Mouse (Mus musculus) kidney, embryonic 16.5 days (tissue): ENCODE data around the gene Cdk14. TPM values are rescaled to one million over a fixed set of nuclear protein-coding genes. Genes with fewer than 3 reads are reported as not detected.

ENCODE experiments used
- ATAC-seq: fragments of 200-750 bp; cut with Nextera tagmentation; 2 replicates; pipeline ENCODE4 v1.8.0; 2017; ENCODE audit warnings: moderate TSS enrichment; ENCODE audit not compliant: low FRiP score, low TSS enrichment
- H3K27ac ChIP-seq: fragments of 300-500 bp; sonication (generic); 2 replicates; pipeline ENCODE4 v1.5.1; 2014; ENCODE audit warnings: low read length
- H3K27me3 ChIP-seq: fragments of 300-500 bp; sonication (generic); 2 replicates; pipeline ENCODE4 v1.6.1; 2014; ENCODE audit warnings: low read length, control low read depth, mixed read lengths; ENCODE audit not compliant: insufficient read depth
- H3K36me3 ChIP-seq: fragments of 300-500 bp; sonication (generic); 2 replicates; pipeline ENCODE4 v1.6.1; 2014; ENCODE audit warnings: low read length, control low read depth, mixed read lengths; ENCODE audit not compliant: insufficient read depth
- H3K4me1 ChIP-seq: fragments of 300-500 bp; sonication (generic); 2 replicates; pipeline ENCODE4 v1.6.1; 2014; ENCODE audit warnings: low read length, control low read depth, mixed read lengths; ENCODE audit not compliant: insufficient read depth
- H3K4me2 ChIP-seq: fragments of 300-500 bp; sonication (generic); replicated peaks from 2 replicates; pipeline ENCODE4 v1.6.1; 2014; ENCODE audit warnings: low read depth, low read length
- H3K4me3 ChIP-seq: fragments of 300-500 bp; sonication (generic); 2 replicates; pipeline ENCODE4 v1.5.1; 2014; ENCODE audit warnings: mild to moderate bottlenecking, low read length
- H3K9ac ChIP-seq: fragments of 300-500 bp; sonication (generic); replicated peaks from 2 replicates; pipeline ENCODE4 v1.6.1; 2014; ENCODE audit warnings: low read length
- H3K9me3 ChIP-seq: fragments of 300-500 bp; sonication (generic); 2 replicates; pipeline ENCODE4 v1.6.1; 2016; ENCODE audit warnings: low read length, control low read depth
- WGBS: fragments of 180-500 bp; shearing (Covaris S2); extraction: QIAGEN DNeasy Blood & Tissue Kit; methylation state at CpG from one replicate; pipeline ENCODE4 v1.1.7; 2014; 5-methylcytosine and 5-hydroxymethylcytosine counted together
- polyA plus RNA-seq: library from polyadenylated mRNA; unstranded; fragments of >200 nt; fragmentation: Nextera tagmentation; extraction: Ambion mirVana; gene quantifications from 2 replicates; pipeline ENCODE4 v1.2.1, GENCODE M21; 2015

Gene Cdk14
- polyA plus RNA-seq, 1 experiment from 2014 or later, result 10.2 TPM

DNA sequence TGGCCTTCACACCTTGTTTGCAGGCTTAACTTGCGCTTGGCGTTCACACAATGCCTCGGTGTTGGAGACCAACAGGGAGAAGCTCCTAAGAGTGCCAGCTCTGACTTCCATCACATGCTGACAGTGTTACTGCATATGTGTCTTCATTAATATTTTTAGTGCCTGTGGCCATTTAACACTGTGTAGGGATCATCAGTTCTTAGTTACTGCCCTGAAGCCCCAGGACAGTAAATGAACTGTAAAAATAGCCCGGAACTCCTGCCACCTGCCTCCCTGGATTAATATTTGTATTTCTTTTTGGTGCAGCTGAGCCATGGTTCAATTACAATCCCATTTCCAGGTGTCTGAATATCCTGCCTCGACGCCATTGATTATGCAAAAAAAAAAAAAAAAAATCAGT is 387.3 kb downstream of the Cdk14 start:
- no peak overlapping the region for H3K4me2 ChIP-seq
- H3K9me3 ChIP-seq, result no peaks in the 10 kb centered on the region
- no peak overlapping the region for H3K9ac ChIP-seq
- H3K27ac ChIP-seq, result no peak overlapping the region
- H3K36me3 ChIP-seq, result no peaks in the 10 kb centered on the region
- no peak overlapping the region for H3K4me3 ChIP-seq
- peaks cover 9% of the 10 kb centered on the region; the same call in 1 of the 2 replicates for H3K4me1 ChIP-seq
- H3K27me3 ChIP-seq, result no peaks in the 10 kb centered on the region
- no peak for ATAC-seq
- WGBS, result 77% methylated on average over 6 of the region's 6 CpGs

DNA sequence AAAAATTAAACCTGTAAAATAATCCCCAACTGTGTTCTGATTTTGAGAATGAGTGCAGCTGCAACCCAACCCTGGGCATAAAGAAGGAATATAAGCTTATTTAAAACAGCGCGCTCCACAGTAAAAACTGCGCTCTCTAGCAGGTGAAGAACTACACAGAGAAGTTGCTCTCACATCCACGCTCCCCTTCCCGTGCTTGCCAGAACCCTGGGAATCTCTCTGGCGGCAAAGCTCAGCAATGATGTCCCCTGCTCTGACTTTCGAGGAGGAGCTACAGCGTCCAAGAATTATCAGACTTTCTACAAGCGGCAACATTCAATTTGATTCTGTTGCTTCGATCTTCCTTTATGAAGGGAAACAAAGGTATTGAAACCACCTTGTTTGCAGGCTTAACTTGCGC is 387.7 kb downstream of the Cdk14 start:
- Histone ChIP-seq H3K27ac (no peak overlapping the region), H3K27me3 (no peaks in the 10 kb centered on the region), H3K36me3 (no peaks in the 10 kb centered on the region), H3K4me2 (no peak overlapping the region), H3K4me1 (peaks cover 9% of the 10 kb centered on the region; the same call in 1 of the 2 replicates), H3K9me3 (no peaks in the 10 kb centered on the region), H3K9ac (no peak overlapping the region), H3K4me3 (no peak overlapping the region)
- no peak for ATAC-seq
- 90% methylated on average over 11 of the region's 11 CpGs for WGBS

DNA sequence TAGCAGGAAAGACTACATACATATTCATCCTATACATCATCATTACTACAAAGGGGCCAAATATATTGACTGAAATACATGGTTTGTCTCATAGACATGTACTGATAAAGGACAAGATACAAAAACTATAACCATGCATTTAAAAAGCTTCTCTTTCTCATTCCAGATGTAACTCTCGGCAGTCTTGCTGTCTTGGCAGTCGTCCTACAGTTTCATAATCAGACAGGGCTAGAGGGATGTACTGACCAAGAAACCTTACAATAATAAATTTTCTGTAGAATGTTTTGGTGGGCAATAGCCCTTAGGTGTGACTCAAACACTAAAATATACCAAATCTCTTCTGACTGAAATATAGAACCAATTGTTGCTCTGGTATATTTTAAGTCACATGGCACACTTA is 389.7 kb downstream of the Cdk14 start:
- Histone ChIP-seq H3K9ac (no peak overlapping the region), H3K4me2 (no peak overlapping the region), H3K27me3 (no peaks in the 10 kb centered on the region), H3K4me3 (no peak overlapping the region), H3K27ac (no peak overlapping the region), H3K4me1 (peaks cover 9% of the 10 kb centered on the region; the same call in 1 of the 2 replicates), H3K36me3 (no peaks in the 10 kb centered on the region), H3K9me3 (no peaks in the 10 kb centered on the region)
- ATAC-seq, result no peak
- WGBS, result 81% methylated on average over 2 of the region's 2 CpGs

DNA sequence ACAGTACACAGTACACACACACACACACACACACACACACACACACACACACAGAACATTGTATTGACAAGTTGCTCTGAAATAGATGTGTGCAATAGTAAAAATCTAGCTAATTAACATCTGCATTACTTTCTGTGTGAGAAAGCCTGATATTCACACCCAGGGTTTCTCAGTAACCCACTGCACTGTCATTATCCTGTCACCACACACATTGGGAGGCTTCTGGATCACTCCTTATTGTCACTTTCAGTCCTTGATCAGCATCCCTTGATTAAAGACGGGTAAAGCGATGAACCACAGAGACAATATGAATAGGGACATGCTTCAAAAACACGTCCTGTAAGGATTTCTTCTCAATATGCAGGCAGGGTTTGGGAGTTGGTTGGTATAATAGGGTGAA is 401.2 kb downstream of the Cdk14 start:
- ATAC-seq, result no peak
- 90% methylated on average over 3 of the region's 3 CpGs for WGBS
- no peaks in the 10 kb centered on the region for H3K36me3 ChIP-seq
- H3K9me3 ChIP-seq, result no peaks in the 10 kb centered on the region
- no peaks in the 10 kb centered on the region for H3K27me3 ChIP-seq
- H3K4me1 ChIP-seq, result no peaks in the 10 kb centered on the region
- no peak overlapping the region for H3K27ac ChIP-seq
- H3K4me3 ChIP-seq, result no peak overlapping the region
- H3K4me2 ChIP-seq, result no peak overlapping the region
- H3K9ac ChIP-seq, result no peak overlapping the region

DNA sequence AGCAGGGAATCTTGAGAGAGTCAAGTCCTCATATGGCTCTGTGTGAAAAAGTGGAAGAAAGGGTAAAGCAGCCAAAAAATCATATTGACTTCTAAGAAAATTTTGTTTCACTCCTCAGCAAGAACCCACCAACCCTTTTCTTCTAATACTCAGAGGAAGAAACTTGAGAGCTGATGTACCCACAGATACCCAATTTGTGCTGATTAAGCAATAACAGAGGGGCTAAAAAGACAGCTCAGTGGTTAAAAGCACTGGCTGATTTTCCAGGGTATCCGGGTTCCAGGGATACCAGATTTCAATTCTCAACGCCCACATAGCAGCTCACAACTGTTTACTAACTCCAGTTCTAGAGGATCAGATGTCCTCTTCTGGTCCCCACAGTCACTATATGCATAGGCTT is 401.9 kb downstream of the Cdk14 start:
- Histone ChIP-seq H3K4me1 (no peaks in the 10 kb centered on the region), H3K4me2 (no peak overlapping the region), H3K4me3 (no peak overlapping the region), H3K9ac (no peak overlapping the region), H3K9me3 (no peaks in the 10 kb centered on the region), H3K27ac (no peak overlapping the region), H3K36me3 (no peaks in the 10 kb centered on the region), H3K27me3 (no peaks in the 10 kb centered on the region)
- 77% methylated on average over 2 of the region's 2 CpGs for WGBS
- no peak for ATAC-seq

DNA sequence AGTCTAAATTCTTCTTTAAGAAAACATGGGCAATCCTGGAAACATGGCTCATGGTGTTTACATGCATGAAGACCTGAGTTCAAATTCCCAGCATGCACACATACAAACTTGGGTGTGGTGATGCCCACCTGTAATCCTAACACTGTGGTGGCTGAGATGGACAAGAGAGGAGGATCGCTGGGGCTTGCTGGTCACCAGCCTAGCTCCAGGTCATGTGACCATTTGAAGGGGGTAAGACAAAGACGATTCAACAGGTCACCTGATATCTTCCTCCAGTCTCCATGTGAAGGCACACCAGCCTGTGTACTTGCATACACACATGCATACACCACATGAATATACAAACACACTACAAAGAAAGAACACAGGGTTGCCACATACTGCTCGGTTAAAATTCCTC is 406.3 kb downstream of the Cdk14 start:
- WGBS, result 79% methylated on average over 3 of the region's 3 CpGs

DNA sequence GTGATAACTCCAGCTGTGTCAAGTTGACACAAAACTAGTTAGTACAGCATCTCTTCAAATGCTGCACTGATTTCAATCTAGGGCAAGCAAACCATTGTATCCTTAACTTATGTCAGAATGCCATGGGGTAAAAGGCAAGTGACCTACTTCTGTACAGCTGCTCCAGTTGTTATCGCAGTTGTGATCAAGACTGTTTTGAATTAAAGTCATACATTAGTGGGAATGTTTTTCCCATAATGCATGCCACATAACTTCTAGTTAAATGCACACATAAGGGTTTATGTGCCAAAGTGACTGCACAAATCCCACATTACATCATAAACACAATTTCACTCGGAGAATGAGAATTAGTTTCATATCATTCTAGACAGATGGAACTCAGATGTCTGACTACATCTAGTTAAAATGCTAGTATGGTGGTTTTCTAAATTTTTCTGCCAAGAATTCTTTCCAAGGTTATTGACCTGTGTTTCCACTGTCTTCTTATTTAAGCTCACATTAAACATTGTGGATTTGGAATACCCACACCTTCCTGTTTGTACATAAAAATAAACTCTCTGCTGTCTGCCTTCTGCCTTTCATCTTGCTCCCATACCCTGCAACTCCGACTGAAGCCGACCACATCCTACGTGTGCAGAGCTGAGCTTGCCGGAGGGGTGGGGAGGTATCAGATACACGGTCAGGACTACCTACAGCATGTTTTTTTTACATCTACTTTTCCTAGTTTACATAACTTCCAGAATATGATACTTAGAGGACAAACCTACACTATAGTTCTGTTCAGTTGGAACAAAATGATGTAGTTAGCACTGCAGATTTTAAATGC is 407.4 kb downstream of the Cdk14 start:
- ATAC-seq, result no peak
- Histone ChIP-seq H3K27ac (no peak overlapping the region), H3K9ac (no peak overlapping the region), H3K36me3 (0 out of 2 replicates have a peak, but pooled peaks cover 3% of the 10 kb centered on the region), H3K4me1 (no peaks in the 10 kb centered on the region), H3K4me3 (no peak overlapping the region), H3K4me2 (no peak overlapping the region), H3K9me3 (no peaks in the 10 kb centered on the region), H3K27me3 (no peaks in the 10 kb centered on the region)
- WGBS, result 74% methylated on average over 7 of the region's 7 CpGs

More for the DNA sequence above, 406.3 kb downstream of the Cdk14 start:
- no peak overlapping the region for H3K4me2 ChIP-seq
- H3K4me1 ChIP-seq, result no peaks in the 10 kb centered on the region
- no peaks in the 10 kb centered on the region for H3K27me3 ChIP-seq
- no peak overlapping the region for H3K9ac ChIP-seq
- no peaks in the 10 kb centered on the region for H3K9me3 ChIP-seq
- H3K4me3 ChIP-seq, result no peak overlapping the region
- no peak overlapping the region for H3K27ac ChIP-seq
- no peak for ATAC-seq
- 0 out of 2 replicates have a peak, but pooled peaks cover 3% of the 10 kb centered on the region for H3K36me3 ChIP-seq

DNA sequence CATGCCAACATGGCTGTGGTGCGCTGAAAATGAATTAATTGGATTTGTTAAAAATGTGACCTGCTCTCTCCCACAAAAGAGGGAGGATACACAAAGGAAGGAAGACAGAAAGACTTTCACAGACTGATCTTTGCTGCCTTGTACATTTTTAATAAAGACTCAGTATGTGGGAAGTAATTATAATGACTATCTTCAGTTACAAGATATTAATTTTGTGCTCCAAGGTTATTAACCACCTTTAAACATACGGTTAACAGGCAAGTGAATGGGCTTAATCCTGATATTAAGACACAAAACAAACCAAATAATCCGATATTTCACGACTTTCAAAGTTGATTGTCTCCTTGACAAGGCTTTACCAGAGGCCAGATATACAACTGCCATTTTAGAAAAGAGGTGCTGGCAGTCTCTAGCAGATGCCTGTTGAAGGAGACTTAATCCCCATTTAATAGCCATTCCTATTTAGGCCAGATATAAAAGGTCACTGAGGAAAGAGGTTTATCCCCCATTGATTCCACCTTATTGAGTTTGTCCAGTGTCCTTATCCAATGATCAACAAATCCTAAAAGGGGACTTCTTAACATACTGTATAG is 411.9 kb downstream of the Cdk14 start:
- Histone ChIP-seq H3K4me1 (no peaks in the 10 kb centered on the region), H3K4me2 (no peak overlapping the region), H3K9ac (no peak overlapping the region), H3K27ac (no peak overlapping the region), H3K9me3 (no peaks in the 10 kb centered on the region), H3K27me3 (no peaks in the 10 kb centered on the region), H3K4me3 (no peak overlapping the region), H3K36me3 (0 out of 2 replicates have a peak, but pooled peaks cover 3% of the 10 kb centered on the region)
- WGBS, result 96% methylated on average over 4 of the region's 4 CpGs
- no peak for ATAC-seq

DNA sequence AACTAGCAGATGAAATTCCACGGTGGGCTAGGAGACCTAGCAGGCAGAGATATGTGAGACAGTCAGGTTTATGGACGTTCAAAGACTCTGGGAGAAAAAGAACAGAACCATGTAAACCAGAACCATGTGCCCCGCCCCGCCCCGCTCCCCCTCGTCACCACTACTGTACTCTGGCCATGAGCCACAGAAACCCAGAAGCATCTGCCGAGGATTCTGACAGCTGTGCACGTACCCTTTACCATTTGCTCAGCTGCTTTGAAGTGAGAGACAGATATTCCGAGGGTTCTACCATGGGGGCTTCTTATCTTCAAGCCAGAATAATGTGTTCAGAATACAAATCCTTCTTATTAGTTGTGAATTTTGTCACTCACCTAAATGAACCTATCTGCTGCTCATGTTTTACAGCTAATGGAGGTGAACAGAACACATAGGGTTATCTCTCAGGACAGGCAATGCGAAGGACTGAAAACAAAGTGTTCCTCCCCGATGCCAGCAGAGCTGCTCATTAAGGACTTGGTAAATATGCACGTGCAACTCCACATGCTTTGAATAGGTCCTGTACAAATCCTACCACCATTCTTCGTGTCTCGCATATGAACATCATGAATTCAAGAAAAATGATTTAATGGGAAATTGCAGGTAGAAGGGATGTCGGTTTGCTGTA is 412.5 kb downstream of the Cdk14 start:
- 90% methylated on average over 15 of the region's 15 CpGs for WGBS

More for the DNA sequence above, 412.5 kb downstream of the Cdk14 start:
- ATAC-seq, result no peak
- Histone ChIP-seq H3K4me1 (no peaks in the 10 kb centered on the region), H3K27ac (no peak overlapping the region), H3K4me3 (no peak overlapping the region), H3K9ac (no peak overlapping the region), H3K27me3 (no peaks in the 10 kb centered on the region), H3K36me3 (0 out of 2 replicates have a peak, but pooled peaks cover 3% of the 10 kb centered on the region), H3K9me3 (no peaks in the 10 kb centered on the region), H3K4me2 (no peak overlapping the region)
